Mouse (Mus musculus): ENCODE measurements around the gene Gm4559.
"Not testable (repeated sequence)": the region's sequence is repeated elsewhere in the genome, so short reads cannot be mapped to it uniquely, and the experiment has no call there.

Gm4559 gene

GRCm38 (mm10) chr7:142274263-142274662 lies at the start of gene Gm4559:
TSS of gene Gm4559 (minus strand) at chr7:142274363.
- DNase-seq = not testable (repeated sequence)

DNA sequence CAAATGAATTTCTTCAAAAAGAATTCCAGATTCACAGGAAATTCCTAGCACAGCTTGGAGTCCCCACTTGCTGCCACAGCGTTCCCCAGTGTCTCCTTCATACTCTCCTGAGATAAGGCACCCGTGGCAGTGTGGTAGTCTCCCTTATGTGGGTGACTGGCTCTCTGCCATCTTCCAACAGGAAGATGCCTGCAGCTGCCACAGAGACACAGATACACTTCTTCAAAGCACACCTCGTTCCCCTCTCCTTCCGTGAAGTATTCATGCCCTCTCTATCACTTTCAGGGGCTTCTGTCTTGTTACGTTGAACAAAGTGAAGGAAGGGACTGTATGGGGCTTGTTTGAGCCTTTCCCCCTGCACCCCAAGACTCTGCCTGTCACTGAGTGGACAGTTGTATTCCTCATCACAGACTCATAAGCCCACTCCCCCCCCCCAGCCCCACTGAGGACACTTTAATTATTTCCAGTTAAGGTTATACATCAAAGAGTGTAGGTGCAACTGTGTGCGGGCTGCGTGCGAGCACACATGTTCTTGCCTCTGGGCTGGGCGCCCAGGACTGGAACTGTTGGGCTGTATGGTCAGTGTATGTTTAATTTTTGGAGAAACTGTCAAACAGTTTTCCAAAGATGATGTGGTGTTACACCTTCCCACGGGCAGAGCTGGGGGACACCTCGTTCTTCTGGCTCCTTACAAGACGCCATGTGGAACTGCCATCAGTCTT lies 49.4 kb upstream of the Gm4559 start:
- no peak for DNase-seq

DNA sequence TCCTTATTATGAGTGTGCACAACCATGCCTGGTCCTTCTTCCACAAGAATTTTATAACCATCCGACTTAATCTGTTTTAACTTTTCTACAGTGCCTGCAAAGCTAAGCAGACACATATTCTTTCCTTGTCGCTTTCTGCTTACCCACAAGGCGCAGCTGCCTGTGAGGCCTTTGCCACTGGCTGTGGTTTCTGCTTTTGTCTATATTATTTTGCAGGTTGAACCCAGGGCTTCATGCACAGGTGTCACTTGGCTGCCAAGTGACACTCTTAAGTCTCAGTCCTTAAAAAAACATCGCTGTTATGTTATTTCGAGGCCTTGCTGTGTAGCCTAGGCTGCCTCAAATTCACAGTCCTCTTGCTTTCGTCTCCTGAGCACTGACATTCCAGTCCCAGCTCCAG lies 48.5 kb upstream of the Gm4559 start:
- no peak for DNase-seq

GRCm38 (mm10) chr7:142321637-142322306 lies 47.6 kb upstream of the Gm4559 start:
- DNase-seq = not testable (repeated sequence)

- no peak for DNase-seq
Observed at GRCm38 (mm10) chr7:142320906-142321305, 46.7 kb upstream of the Gm4559 start.

- no peak for DNase-seq
Observed at GRCm38 (mm10) chr7:142319124-142319523, 45.0 kb upstream of the Gm4559 start.

GRCm38 (mm10) chr7:142317216-142317615 lies 43.1 kb upstream of the Gm4559 start:
- no peak for DNase-seq

DNA sequence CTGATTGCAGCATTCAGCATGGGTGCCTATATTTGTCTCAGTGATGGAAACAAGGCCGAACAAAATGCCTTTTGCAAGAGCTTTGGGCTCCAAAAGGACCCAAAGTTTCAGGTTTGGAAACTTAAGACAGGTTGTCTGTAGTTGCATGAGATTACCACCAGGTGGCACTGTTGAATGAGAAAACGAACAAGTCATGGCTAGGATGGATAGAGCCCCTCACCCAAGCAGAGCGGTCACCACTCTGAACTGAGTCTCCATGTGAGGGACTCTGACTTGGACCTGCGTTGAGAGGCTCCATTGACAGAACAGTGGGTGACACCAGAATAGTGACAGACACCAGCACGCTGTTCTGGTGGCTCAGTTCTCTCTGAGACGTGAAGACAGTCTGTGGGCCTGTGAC lies 42.4 kb upstream of the Gm4559 start:
- DNase-seq = peak; percentile 43 to 57

GRCm38 (mm10) chr7:142314600-142315285 lies 40.6 kb upstream of the Gm4559 start:
- DNase-seq = no peak

GRCm38 (mm10) chr7:142303929-142304328 lies 29.8 kb upstream of the Gm4559 start:
- not testable (repeated sequence) for DNase-seq

GRCm38 (mm10) chr7:142303249-142303648 lies 29.1 kb upstream of the Gm4559 start, which contains the start of gene Krtap5-4:
TSS of gene Krtap5-4 (plus strand) at chr7:142303549.
- no peak for DNase-seq

DNA sequence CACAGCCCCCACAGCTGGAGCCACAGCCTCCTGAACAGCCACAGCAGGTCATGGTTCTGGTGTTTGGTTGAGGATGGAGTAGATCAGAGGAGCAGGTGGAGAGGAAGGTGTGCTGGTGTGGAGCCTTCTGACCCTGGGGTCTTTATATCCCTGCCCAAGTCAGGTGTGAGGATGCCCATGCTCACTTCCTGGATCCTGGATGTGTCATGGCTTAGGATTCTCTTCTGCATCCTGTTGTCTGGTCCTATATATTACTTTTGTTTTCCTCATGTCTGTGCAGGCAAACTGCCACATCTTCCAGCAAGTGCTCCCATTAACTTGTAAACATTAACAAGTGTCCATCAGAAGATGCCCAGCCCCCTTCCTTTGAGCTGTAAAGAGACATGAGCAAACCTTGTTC lies 22.9 kb upstream of the Gm4559 start, which contains the start of gene Krtap5-1:
TSS of gene Krtap5-1 (minus strand) at position 101 of the 400 bp plus-strand sequence.
- DNase-seq = not testable (repeated sequence)

DNA sequence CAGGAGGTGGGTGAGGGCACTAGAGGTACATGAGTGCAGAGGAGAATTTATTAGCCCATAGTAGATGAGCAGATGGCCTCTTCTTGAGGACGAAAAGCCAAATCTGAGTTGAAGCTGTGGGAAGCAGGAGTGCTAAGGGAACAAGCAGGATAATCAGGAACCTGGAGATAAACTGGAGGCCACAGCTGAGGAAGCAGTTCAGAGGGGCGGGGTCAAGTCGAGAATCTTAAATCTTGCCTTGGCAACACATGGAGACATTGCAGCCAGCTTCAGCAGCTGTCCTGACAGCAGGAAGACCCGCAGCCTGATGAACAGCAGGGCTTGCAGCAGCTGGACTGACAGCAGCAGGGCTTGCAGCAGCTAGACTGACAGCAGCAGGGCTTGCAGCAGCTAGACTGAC lies 21.9 kb upstream of the Gm4559 start:
- DNase-seq = not testable (repeated sequence)

GRCm38 (mm10) chr7:142295418-142295817 lies 21.3 kb upstream of the Gm4559 start:
- no peak for DNase-seq

- DNase-seq = peak; percentile 49 to 75
Observed at GRCm38 (mm10) chr7:142293851-142294250, 19.7 kb upstream of the Gm4559 start.

- DNase-seq = peak in 1 of 2 experiments; percentile 6
Observed at GRCm38 (mm10) chr7:142285910-142286612, 11.9 kb upstream of the Gm4559 start.

GRCm38 (mm10) chr7:142285130-142285835 lies 11.1 kb upstream of the Gm4559 start:
- DNase-seq = peak; percentile 57 to 66

GRCm38 (mm10) chr7:142284615-142285080 lies 10.5 kb upstream of the Gm4559 start:
- peak; percentile 96 to 97 for DNase-seq

GRCm38 (mm10) chr7:142284023-142284591 lies 9.9 kb upstream of the Gm4559 start:
- peak; percentile 72 to 74 for DNase-seq

- not testable (repeated sequence) for DNase-seq
Observed at GRCm38 (mm10) chr7:142282847-142283246, 8.7 kb upstream of the Gm4559 start.

DNA sequence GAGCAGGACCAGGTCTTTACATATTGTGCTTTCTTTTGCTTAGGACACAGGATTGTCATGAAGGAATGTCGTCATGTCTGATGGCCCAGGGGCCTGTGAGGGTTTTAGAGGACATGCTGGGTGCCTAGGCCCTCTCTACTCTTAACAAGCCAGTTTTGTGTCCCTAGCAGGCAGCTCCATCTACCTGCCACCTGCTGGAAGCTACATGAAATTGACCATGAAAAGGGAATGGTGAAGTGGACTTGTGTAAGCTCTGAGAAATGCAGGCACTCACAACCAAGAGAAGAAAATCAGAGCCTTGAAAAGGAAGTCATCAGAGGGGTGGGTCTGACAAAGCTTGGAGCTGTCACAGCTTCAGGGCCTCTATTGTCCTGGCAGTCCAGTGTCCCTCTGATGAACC lies 5.1 kb upstream of the Gm4559 start:
- not testable (repeated sequence) for DNase-seq

- DNase-seq = peak; percentile 76 to 88
Observed at GRCm38 (mm10) chr7:142278183-142278582, 4.0 kb upstream of the Gm4559 start.

Data from cerebellum, postnatal 25 days (tissue).